Mouse (Mus musculus) liver, postnatal 0 days (tissue): Measurements from ENCODE around the gene Hpcal1. TPM values are rescaled to one million over a fixed set of nuclear protein-coding genes. Genes with fewer than 3 reads are reported as not detected.
"Not testable (repeated sequence)": the region's sequence is repeated elsewhere in the genome, so short reads cannot be mapped to it uniquely, and the experiment has no call there.

Experiments used
- ATAC-seq: fragments of 200-750 bp; cut with Nextera tagmentation; 2 replicates; pipeline ENCODE4 v1.8.0; 2017; ENCODE audit warnings: mild to moderate bottlenecking, moderate library complexity
- DNase-seq: peaks from one replicate; pipeline ENCODE4 v3.0.0-alpha.2; 2016
- H3K27ac ChIP-seq: fragments of 300-500 bp; sonication (generic); 2 replicates; pipeline ENCODE4 v1.5.1; 2014; ENCODE audit warnings: antibody characterized with exemption, moderate library complexity, mild to moderate bottlenecking, low read depth
- H3K27me3 ChIP-seq: fragments of 300-500 bp; sonication (generic); 2 replicates; pipeline ENCODE4 v1.6.1; 2014; ENCODE audit warnings: low read length, control low read depth, mixed read lengths; ENCODE audit not compliant: insufficient read depth
- H3K36me3 ChIP-seq: fragments of 300-500 bp; sonication (generic); replicated peaks from 2 replicates; pipeline ENCODE4 v1.6.1; 2014; ENCODE audit warnings: mild to moderate bottlenecking, control low read depth, low read length, moderate library complexity, mixed read lengths; ENCODE audit not compliant: insufficient read depth
- H3K4me1 ChIP-seq: fragments of 300-500 bp; sonication (generic); 2 replicates; pipeline ENCODE4 v1.6.1; 2014; ENCODE audit warnings: antibody characterized with exemption, mild to moderate bottlenecking, control low read depth; ENCODE audit not compliant: insufficient read depth
- H3K4me2 ChIP-seq: fragments of 300-500 bp; sonication (generic); 2 replicates; pipeline ENCODE4 v1.6.1; 2014; ENCODE audit warnings: low read depth, mild to moderate bottlenecking, low read length, moderate library complexity, mixed read lengths
- H3K4me3 ChIP-seq: fragments of 300-500 bp; sonication (generic); 2 replicates; pipeline ENCODE4 v1.5.1; 2014; ENCODE audit warnings: low read depth, low read length
- H3K9ac ChIP-seq: fragments of 300-500 bp; sonication (generic); replicated peaks from 2 replicates; pipeline ENCODE4 v1.6.1; 2014; ENCODE audit warnings: mild to moderate bottlenecking, moderate library complexity
- H3K9me3 ChIP-seq: fragments of 300-500 bp; sonication (generic); 2 replicates; pipeline ENCODE4 v1.6.1; 2016; ENCODE audit warnings: mild to moderate bottlenecking, control low read depth, low read length, mixed read lengths
- CTCF ChIP-seq: sonication (generic); IDR thresholded peaks from 2 replicates; pipeline ENCODE4 v1.5.1; 2016; ENCODE audit warnings: antibody characterized with exemption, low read depth
- EP300 ChIP-seq: IDR thresholded peaks from 2 replicates; pipeline ENCODE4 v1.6.1; 2016; ENCODE audit warnings: antibody characterized with exemption, low read depth, mild to moderate bottlenecking
- WGBS: fragments of 180-500 bp; shearing (Covaris S2); extraction: QIAGEN DNeasy Blood & Tissue Kit; methylation state at CpG from one replicate; pipeline ENCODE4 v1.1.7; 2014; ENCODE audit not compliant: insufficient replicate concordance; 5-methylcytosine and 5-hydroxymethylcytosine counted together
- polyA plus RNA-seq: library from polyadenylated mRNA; unstranded; fragments of >200 nt; fragmentation: Nextera tagmentation; extraction: Ambion mirVana; gene quantifications from 2 replicates; pipeline ENCODE4 v1.2.1, GENCODE M21; 2015

Hpcal1 gene
- polyA plus RNA-seq, 1 experiment from 2014 or later, result 20.8 TPM

GRCm38 (mm10) chr12:17769476-17770172 lies 79.0 kb downstream of the Hpcal1 start:
- ATAC-seq (peak; percentile 43), DNase-seq (no peak)
- no peak overlapping the region for H3K9ac ChIP-seq
- 55% methylated on average over 2 of the region's 2 CpGs for WGBS
- H3K36me3 ChIP-seq, result no peaks in the 10 kb centered on the region
- no peak overlapping the region for H3K4me3 ChIP-seq
- H3K9me3 ChIP-seq, result no peaks in the 10 kb centered on the region
- H3K4me1 ChIP-seq, result peaks cover 13% of the 10 kb centered on the region
- H3K4me2 ChIP-seq, result no peak overlapping the region
- peak overlapping the region; percentile 55; the same call in 1 of the 2 replicates for H3K27ac ChIP-seq
- TF ChIP-seq CTCF (no peak), EP300 (no peak)
- H3K27me3 ChIP-seq, result no peaks in the 10 kb centered on the region

DNA sequence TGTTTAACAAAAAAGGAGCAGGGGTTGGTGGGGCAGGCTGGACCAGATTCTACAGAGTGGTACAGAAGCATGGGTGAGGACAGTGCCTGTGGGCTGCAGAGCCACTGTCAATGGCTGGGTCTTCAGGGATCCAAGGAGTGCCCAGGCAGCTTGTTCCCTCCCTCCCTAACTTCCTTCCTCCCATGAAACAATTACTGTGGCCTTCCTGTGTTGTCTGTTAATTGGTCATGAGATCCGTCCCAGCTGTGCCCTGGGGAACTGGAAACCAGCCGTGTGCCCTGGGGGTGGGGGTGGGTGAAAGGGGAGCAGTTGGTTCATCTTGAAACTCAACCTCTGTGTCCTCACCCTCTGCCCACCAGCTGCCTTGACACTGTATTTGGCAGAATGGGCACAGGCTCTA lies 79.9 kb downstream of the Hpcal1 start:
- ATAC-seq (peak; percentile 25; the same call in 1 of the 2 replicates), DNase-seq (no peak)
- Histone ChIP-seq H3K9ac (no peak overlapping the region), H3K9me3 (no peaks in the 10 kb centered on the region), H3K4me2 (no peak overlapping the region), H3K4me1 (peaks cover 8% of the 10 kb centered on the region), H3K4me3 (no peak overlapping the region), H3K36me3 (no peaks in the 10 kb centered on the region), H3K27ac (0 out of 2 replicates have a peak overlapping the region, but pooled peaks have one; percentile 11), H3K27me3 (no peaks in the 10 kb centered on the region)
- TF ChIP-seq EP300, result no peak
- no peak for TF ChIP-seq CTCF
- 48% methylated on average over 2 of the region's 2 CpGs for WGBS

GRCm38 (mm10) chr12:17773721-17774120 lies 83.1 kb downstream of the Hpcal1 start:
- not testable (repeated sequence) for H3K27ac ChIP-seq, DNase-seq, H3K36me3 ChIP-seq, ATAC-seq, H3K4me3 ChIP-seq, H3K9ac ChIP-seq, H3K4me1 ChIP-seq, H3K27me3 ChIP-seq, H3K9me3 ChIP-seq, H3K4me2 ChIP-seq
- WGBS, result 65% methylated on average over 5 of the region's 5 CpGs

GRCm38 (mm10) chr12:17774842-17775241 lies 84.2 kb downstream of the Hpcal1 start:
- ATAC-seq, H3K4me1 ChIP-seq, H3K27ac ChIP-seq, H3K9me3 ChIP-seq, DNase-seq, H3K4me2 ChIP-seq, H3K9ac ChIP-seq, H3K27me3 ChIP-seq, H3K4me3 ChIP-seq, H3K36me3 ChIP-seq: not testable (repeated sequence)
- 55% methylated on average over 3 of the region's 3 CpGs for WGBS

DNA sequence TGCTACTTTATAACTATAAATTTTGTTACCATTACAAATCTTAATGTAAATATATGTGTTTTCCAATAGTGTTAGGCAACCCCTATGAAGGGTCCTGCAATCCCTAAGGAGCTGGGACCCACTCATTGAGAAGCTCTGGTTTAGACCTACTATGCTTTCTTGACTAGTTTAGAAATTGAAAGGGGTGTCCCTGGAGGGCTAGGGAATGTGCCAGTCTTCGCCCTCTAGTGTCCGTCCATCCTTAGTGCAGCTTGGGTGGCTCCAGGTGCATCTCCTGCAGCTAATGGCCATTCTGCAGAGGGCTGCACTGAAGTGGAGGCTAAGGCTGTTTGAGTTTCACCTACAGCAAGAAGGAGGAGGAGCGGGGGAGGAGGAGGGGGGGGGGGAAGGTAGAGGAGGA lies 87.7 kb downstream of the Hpcal1 start:
- Histone ChIP-seq H3K27ac (no peak overlapping the region), H3K9me3 (no peaks in the 10 kb centered on the region), H3K36me3 (no peaks in the 10 kb centered on the region), H3K4me1 (no peaks in the 10 kb centered on the region; the same call in none of the 2 replicates), H3K4me2 (no peak overlapping the region), H3K27me3 (no peaks in the 10 kb centered on the region), H3K9ac (no peak overlapping the region), H3K4me3 (no peak overlapping the region)
- DNase-seq (peak; percentile 59), ATAC-seq (no peak)
- TF ChIP-seq CTCF (peak; percentile 73), EP300 (no peak)
- WGBS, result 21% methylated on average over 2 of the region's 3 CpGs

- H3K36me3 ChIP-seq, result no peaks in the 10 kb centered on the region
- H3K4me3 ChIP-seq, result no peak overlapping the region
- no peak overlapping the region for H3K27ac ChIP-seq
- 63% methylated on average over 3 of the region's 3 CpGs for WGBS
- H3K4me2 ChIP-seq, result no peak overlapping the region
- ATAC-seq (no peak), DNase-seq (no peak)
- H3K9ac ChIP-seq, result no peak overlapping the region
- H3K9me3 ChIP-seq, result no peaks in the 10 kb centered on the region
- H3K27me3 ChIP-seq, result no peaks in the 10 kb centered on the region
- H3K4me1 ChIP-seq, result no peaks in the 10 kb centered on the region; the same call in none of the 2 replicates
- TF ChIP-seq CTCF (no peak), EP300 (no peak)
Observed at GRCm38 (mm10) chr12:17779093-17779492, 88.4 kb downstream of the Hpcal1 start.
